Mouse (Mus musculus) kidney, embryonic 14.5 days (tissue): Measurements from ENCODE around the gene Vps36. TPM values are rescaled to one million over a fixed set of nuclear protein-coding genes. Genes with fewer than 3 reads are reported as not detected.

Source experiments
- ATAC-seq: fragments of 200-750 bp; cut with Nextera tagmentation; 2 replicates; pipeline ENCODE4 v1.8.0; 2017; ENCODE audit warnings: moderate number of reproducible peaks, mild to moderate bottlenecking, moderate TSS enrichment, moderate library complexity; ENCODE audit not compliant: low FRiP score, low TSS enrichment
- H3K27ac ChIP-seq: fragments of 300-500 bp; sonication (generic); 2 replicates; pipeline ENCODE4 v1.5.1; 2014; ENCODE audit warnings: low read depth, mild to moderate bottlenecking, low read length, moderate library complexity, mixed read lengths
- H3K27me3 ChIP-seq: fragments of 300-500 bp; sonication (generic); 2 replicates; pipeline ENCODE4 v1.6.1; 2014; ENCODE audit warnings: mild to moderate bottlenecking, low read length; ENCODE audit not compliant: control insufficient read depth, insufficient read depth
- H3K36me3 ChIP-seq: fragments of 300-500 bp; sonication (generic); 2 replicates; pipeline ENCODE4 v1.6.1; 2014; ENCODE audit warnings: low read length, mixed read lengths; ENCODE audit not compliant: control insufficient read depth, insufficient read depth
- H3K4me1 ChIP-seq: fragments of 300-500 bp; sonication (generic); 2 replicates; pipeline ENCODE4 v1.6.1; 2014; ENCODE audit warnings: low read length, mixed read lengths; ENCODE audit not compliant: control insufficient read depth, insufficient read depth
- H3K4me2 ChIP-seq: fragments of 300-500 bp; sonication (generic); replicated peaks from 2 replicates; pipeline ENCODE4 v1.6.1; 2014; ENCODE audit warnings: low read depth, mild to moderate bottlenecking, low read length
- H3K4me3 ChIP-seq: fragments of 300-500 bp; sonication (generic); 2 replicates; pipeline ENCODE4 v1.5.1; 2014; ENCODE audit warnings: mild to moderate bottlenecking, low read length
- H3K9ac ChIP-seq: fragments of 300-500 bp; sonication (generic); 2 replicates; pipeline ENCODE4 v1.6.1; 2014; ENCODE audit warnings: low read depth, mild to moderate bottlenecking, low read length, moderate library complexity
- H3K9me3 ChIP-seq: fragments of 300-500 bp; sonication (generic); 2 replicates; pipeline ENCODE4 v1.6.1; 2016; ENCODE audit warnings: low read length; ENCODE audit not compliant: control insufficient read depth
- WGBS: fragments of 180-500 bp; shearing (Covaris S2); extraction: QIAGEN DNeasy Blood & Tissue Kit; methylation state at CpG from one replicate; pipeline ENCODE4 v1.1.7; 2014; 5-methylcytosine and 5-hydroxymethylcytosine counted together
- polyA plus RNA-seq: library from polyadenylated mRNA; unstranded; fragments of >200 nt; fragmentation: Nextera tagmentation; extraction: Ambion mirVana; gene quantifications from 2 replicates; pipeline ENCODE4 v1.2.1, GENCODE M21; 2014

Vps36 gene
- polyA plus RNA-seq, 1 experiment from 2014 or later, result 40.0 TPM

- peaks cover 11% of the 10 kb centered on the region for H3K36me3 ChIP-seq
- H3K27me3 ChIP-seq, result no peaks in the 10 kb centered on the region
- H3K9me3 ChIP-seq, result no peaks in the 10 kb centered on the region
- H3K27ac ChIP-seq, result no peak overlapping the region
- no peak overlapping the region for H3K4me3 ChIP-seq
- no peak overlapping the region for H3K4me2 ChIP-seq
- H3K9ac ChIP-seq, result no peak overlapping the region
- WGBS, result 76% methylated on average over 10 of the region's 10 CpGs
- H3K4me1 ChIP-seq, result no peaks in the 10 kb centered on the region
- no peak for ATAC-seq
Measured at GRCm38 (mm10) chr8:22164431-22164830, 28.2 kb upstream of the Vps36 start.

GRCm38 (mm10) chr8:22165251-22166079 is 27.1 kb upstream of the Vps36 start:
- peak overlapping the region; percentile 57 for H3K9ac ChIP-seq
- 41% methylated on average over 10 of the region's 10 CpGs for WGBS
- H3K4me1 ChIP-seq, result no peaks in the 10 kb centered on the region
- H3K27ac ChIP-seq, result peak overlapping the region; percentile 55; the same call in 1 of the 2 replicates
- no peaks in the 10 kb centered on the region for H3K9me3 ChIP-seq
- peak; percentile 18 for ATAC-seq
- peak overlapping the region; percentile 64 for H3K4me2 ChIP-seq
- peak overlapping the region; percentile 65 for H3K4me3 ChIP-seq
- no peaks in the 10 kb centered on the region for H3K27me3 ChIP-seq
- H3K36me3 ChIP-seq, result peaks cover 16% of the 10 kb centered on the region

- ATAC-seq, result peak; percentile 99
Measured at GRCm38 (mm10) chr8:22166080-22166603, 26.5 kb upstream of the Vps36 start, which contains the start of gene Nek3. Gene Nek3 (minus strand): TSS chr8:22166435.

GRCm38 (mm10) chr8:22169167-22169566 is 23.4 kb upstream of the Vps36 start:
- Histone ChIP-seq H3K27me3 (no peaks in the 10 kb centered on the region), H3K9ac (no peak overlapping the region), H3K9me3 (no peaks in the 10 kb centered on the region), H3K27ac (no peak overlapping the region), H3K36me3 (peaks cover 28% of the 10 kb centered on the region), H3K4me1 (no peaks in the 10 kb centered on the region), H3K4me3 (no peak overlapping the region), H3K4me2 (no peak overlapping the region)
- no peak for ATAC-seq
- 91% methylated on average over 5 of the region's 5 CpGs for WGBS

More at GRCm38 (mm10) chr8:22166080-22166603, 26.5 kb upstream of the Vps36 start, which contains the start of gene Nek3:
- Histone ChIP-seq H3K9ac (peak within 1 kb of the TSS; percentile 57), H3K4me1 (no peaks in the 10 kb centered on the region), H3K9me3 (no peaks in the 10 kb centered on the region), H3K4me3 (peak within 1 kb of the TSS; percentile 65), H3K36me3 (peaks cover 22% of the 10 kb centered on the region), H3K4me2 (peak within 1 kb of the TSS; percentile 64), H3K27me3 (no peaks in the 10 kb centered on the region), H3K27ac (peak within 1 kb of the TSS; percentile 55; the same call in 1 of the 2 replicates)
- under 1% methylated on average over 31 of the region's 43 CpGs for WGBS

- H3K4me3 ChIP-seq, result no peak overlapping the region
- H3K9me3 ChIP-seq, result peaks cover 5% of the 10 kb centered on the region; the same call in 1 of the 2 replicates
- H3K36me3 ChIP-seq, result peaks cover 43% of the 10 kb centered on the region
- H3K9ac ChIP-seq, result no peak overlapping the region
- no peaks in the 10 kb centered on the region for H3K27me3 ChIP-seq
- WGBS, result 96% methylated on average over 7 of the region's 7 CpGs
- no peak overlapping the region for H3K4me2 ChIP-seq
- no peaks in the 10 kb centered on the region for H3K4me1 ChIP-seq
- ATAC-seq, result no peak
- H3K27ac ChIP-seq, result no peak overlapping the region
Measured at GRCm38 (mm10) chr8:22175966-22176365, 16.6 kb upstream of the Vps36 start.

- Histone ChIP-seq H3K4me3 (peak overlapping the region; percentile 58), H3K36me3 (no peaks in the 10 kb centered on the region), H3K9me3 (no peaks in the 10 kb centered on the region), H3K9ac (peak overlapping the region; percentile 76; the same call in 1 of the 2 replicates), H3K27me3 (no peaks in the 10 kb centered on the region), H3K4me2 (peak overlapping the region; percentile 62), H3K4me1 (peaks cover 12% of the 10 kb centered on the region; the same call in 1 of the 2 replicates), H3K27ac (0 out of 2 replicates have a peak overlapping the region, but pooled peaks have one; percentile 74)
- ATAC-seq, result peak; percentile 70
- whole genome bisulfite sequencing, result 0% methylated on average over 3 of the region's 3 CpGs
Measured at GRCm38 (mm10) chr8:22184884-22185283, 7.7 kb upstream of the Vps36 start.

GRCm38 (mm10) chr8:22185431-22186397 is 6.9 kb upstream of the Vps36 start, which contains the start of gene Ckap2:
Gene Ckap2 (minus strand): TSS chr8:22185819.
- Histone ChIP-seq H3K4me1 (peaks cover 12% of the 10 kb centered on the region; the same call in 1 of the 2 replicates), H3K27me3 (no peaks in the 10 kb centered on the region), H3K36me3 (no peaks in the 10 kb centered on the region), H3K4me2 (peak within 1 kb of the TSS; percentile 62), H3K9me3 (no peaks in the 10 kb centered on the region), H3K4me3 (peak within 1 kb of the TSS; percentile 58), H3K27ac (peak within 1 kb of the TSS; percentile 74; the same call in 1 of the 2 replicates), H3K9ac (peak within 1 kb of the TSS; percentile 76)
- peak; percentile 96 for ATAC-seq
- WGBS, result 4% methylated on average over 63 of the region's 63 CpGs

- H3K9ac ChIP-seq, result peak overlapping the region; percentile 92
- H3K36me3 ChIP-seq, result no peaks in the 10 kb centered on the region; the same call in 1 of the 2 replicates
- H3K27ac ChIP-seq, result peak overlapping the region; percentile 99
- 18% methylated on average over 12 of the region's 12 CpGs for WGBS
- peak overlapping the region; percentile 53 for H3K4me2 ChIP-seq
- H3K9me3 ChIP-seq, result no peaks in the 10 kb centered on the region
- ATAC-seq, result 0 out of 2 replicates have a peak, but pooled peaks have one; percentile 24
- H3K4me1 ChIP-seq, result peaks cover 4% of the 10 kb centered on the region; the same call in 1 of the 2 replicates
- H3K4me3 ChIP-seq, result peak overlapping the region; percentile 76
- H3K27me3 ChIP-seq, result no peaks in the 10 kb centered on the region
Measured at GRCm38 (mm10) chr8:22193432-22194010, 912 bp downstream of the Vps36 start.
